Mouse (Mus musculus): ENCODE data around the gene Txnrd2.

The Txnrd2 gene

DNA sequence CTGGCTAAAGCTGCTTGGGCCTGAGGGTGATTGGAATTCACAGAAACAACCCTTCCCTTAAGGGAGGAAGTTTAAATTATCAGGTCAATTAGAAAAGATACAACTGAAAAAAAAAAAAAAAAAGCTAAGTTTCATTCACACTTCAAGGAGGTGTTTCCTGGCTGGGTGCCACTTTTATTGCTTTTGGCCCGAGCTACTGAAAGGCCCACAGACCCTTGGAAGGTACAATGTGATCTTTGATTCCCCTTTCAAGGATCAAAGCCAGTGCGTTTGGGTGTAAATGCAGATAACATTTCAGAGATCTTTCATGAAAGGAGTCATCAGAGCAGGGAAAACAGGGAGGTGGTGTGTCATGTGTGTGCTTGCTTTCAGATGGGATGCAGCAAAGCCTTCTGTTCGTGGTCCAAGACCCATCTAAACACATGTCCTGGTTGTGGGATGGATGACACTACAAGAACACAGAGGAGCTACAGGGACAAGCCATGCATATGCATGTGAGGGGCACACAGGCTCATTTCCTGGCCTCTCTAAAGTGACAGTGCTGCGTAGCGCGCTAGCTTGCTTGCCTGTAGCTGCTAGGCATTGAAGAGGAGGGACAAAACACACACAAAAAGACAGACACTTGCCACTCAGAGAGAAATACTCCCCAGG, 71.8 kb downstream of the Txnrd2 start:
- peak in 1 of 2 experiments; percentile 62 for DNase-seq

DNA sequence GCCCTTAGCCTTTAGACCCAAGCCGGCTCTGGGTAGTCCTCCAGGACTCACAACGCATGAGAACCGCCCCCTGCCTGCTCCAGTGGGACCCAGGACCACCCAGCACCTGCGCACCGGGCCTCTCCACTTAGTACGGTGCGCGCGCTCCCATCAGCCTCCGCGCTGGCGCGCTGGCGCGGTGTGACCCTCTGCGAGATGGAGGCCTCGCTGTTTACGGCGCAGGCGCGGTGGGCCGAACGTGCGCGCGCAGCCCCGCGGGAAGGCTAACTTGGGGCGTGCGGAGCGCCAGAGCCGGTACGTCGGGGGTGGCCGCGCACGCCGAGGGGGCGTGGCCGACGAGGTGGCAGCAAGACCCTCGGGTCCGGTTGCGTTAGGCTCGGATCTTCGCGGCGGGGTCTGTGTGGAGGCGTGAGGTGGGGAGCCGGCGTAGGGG, 72.4 kb downstream of the Txnrd2 start, which contains the start of the genes Gnb1l and Rtl10:
TSS of gene Gnb1l (plus strand) at position 156 of the 433 bp plus-strand sequence.
TSS of gene Rtl10 (plus strand) at position 344 of the 433 bp plus-strand sequence.
- DNase-seq, result peak; percentile 98

DNA sequence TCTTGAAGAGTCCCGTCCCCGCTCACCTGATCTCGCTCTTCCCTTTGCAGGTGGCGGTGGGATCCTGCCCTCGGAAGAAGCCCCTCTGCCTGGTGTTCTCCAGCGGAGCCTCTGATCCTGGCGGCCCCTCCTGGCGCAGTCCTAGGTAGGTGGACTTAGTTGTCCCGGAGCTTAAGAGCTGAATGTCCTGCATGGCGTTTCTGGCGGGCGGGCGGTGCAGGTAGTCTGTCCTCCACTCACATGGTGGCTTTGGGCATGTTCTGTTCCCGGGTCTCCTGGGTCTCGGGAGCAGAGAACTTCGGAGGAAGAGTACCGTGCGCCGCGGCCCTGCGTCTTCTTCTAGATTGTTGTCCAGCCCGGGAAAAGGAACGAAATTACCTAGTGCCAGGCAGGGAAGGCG, 72.8 kb downstream of the Txnrd2 start:
- DNase-seq, result no peak

DNA sequence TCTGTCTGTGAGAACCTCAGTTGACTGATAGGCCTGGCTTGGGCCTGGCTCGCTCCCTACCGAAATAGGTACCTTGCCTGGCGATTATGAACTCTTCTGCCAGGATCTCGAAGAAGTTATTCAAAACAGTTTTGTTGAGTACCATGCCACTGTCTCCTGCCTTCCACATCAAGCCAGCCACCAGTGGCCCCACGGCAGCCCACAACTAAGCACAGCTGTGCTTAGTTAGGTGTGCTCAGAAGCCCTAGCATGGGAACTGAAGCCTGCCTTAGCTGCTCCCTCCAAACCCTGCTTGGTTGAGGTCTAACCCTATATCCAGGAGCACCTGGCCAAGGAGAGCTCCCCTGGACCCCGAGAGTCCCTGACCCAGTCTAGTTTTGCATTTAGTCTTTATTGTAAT, 75.3 kb downstream of the Txnrd2 start:
- no peak for DNase-seq

DNA sequence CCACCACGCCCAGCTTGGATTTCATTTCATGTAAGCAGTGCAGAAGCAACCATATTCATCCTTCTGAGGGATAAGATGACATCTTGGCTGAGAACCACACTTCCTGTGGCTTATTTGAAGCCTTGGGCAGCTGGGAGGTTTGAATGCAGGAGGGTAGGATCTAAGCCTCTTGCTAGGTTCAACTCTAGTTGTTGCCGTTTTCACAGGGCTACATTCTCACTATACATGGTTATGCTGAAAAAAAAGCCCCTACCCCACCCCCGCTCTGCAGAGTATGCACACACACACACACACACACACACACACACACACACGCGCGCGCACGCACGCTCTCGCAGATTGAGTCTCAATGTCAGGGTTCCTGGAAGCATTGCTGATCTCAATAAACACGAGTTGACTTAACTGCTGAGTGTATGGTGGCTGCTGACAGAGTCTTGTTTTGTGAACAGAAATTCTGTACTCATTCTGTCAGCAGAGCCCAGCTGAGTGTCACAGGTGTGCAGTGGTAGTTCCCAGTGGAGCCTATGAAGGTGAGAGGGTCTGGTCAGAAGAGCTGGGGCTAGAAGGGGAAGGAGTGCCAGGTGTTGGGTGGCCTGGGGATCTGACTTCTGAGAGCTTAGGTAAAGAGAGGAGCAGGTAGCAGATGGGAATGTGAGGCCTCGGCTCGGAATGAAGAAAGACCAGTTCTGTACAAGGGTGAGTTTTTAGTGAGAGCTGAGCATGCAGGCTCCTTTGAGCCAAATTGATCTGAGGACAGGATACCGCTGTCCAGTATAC, 77.6 kb downstream of the Txnrd2 start:
- no peak for DNase-seq

DNA sequence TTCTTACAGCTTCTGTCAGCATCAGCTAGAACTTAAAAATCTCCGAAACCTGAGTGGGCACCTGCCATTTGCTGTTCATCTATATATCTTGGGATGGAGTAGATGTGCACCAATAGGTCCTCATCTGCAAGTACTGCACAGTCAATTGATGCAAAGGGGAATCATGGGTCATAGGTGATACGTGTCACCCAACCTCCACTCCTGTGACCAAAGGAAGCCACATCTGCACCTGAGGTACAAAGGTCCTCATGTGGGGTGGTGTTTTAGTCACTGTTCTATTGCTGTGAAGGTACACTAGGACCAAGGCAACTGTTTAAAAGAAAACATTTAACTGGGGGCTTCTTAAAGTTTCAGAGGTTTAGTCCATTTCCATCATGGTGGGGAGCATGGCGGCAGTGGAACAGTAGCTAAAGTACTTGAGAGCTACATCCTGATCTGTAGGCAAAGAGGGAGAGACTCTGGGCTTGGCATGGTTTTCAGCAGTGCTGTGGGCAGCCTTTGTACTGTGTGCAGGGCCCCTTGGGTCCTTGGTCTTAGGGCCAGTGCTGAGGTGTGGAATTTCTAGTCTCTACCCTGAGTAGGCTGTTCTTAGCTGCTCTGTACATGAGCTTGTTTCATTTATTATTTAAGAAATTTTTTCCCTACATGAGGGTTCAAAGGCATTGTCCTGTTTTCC, 80.5 kb downstream of the Txnrd2 start:
- DNase-seq, result no peak

DNA sequence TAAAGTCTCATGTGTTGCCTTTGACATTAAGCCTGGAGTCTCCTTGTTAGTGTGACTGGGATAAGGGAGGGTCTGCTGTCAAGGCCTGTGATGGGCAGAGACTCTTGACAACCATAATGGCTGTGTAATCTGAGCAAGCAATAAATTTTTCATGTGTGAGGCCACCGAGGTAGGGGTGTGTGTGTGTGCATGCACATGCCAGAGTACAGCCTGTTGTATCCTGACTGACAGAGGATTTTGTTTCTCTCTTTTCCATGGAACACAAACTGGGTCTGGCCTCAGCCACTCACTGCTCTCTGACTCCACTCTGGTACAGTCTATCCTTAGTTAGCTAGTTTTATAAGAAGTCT, 81.0 kb downstream of the Txnrd2 start:
- no peak for DNase-seq

DNA sequence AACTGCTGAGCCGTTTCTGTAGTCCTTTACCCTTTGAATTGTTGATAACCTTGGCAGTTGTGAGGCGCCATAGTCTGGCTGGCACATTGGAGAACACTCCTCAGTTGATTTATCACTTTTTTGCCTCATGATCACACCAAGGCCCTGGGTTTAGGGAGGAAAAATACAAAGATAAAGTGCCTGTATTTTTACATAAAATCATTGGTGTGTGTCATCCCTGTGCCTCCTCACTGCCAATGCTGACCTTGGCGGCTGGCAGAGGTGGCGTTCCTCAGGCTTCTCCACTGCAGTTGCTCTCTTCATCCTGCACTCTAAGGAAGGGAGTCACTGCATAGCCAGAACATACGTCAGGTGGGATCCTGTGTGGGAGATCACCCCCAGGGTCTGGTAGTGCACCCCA, 85.6 kb downstream of the Txnrd2 start:
- no peak for DNase-seq

DNA sequence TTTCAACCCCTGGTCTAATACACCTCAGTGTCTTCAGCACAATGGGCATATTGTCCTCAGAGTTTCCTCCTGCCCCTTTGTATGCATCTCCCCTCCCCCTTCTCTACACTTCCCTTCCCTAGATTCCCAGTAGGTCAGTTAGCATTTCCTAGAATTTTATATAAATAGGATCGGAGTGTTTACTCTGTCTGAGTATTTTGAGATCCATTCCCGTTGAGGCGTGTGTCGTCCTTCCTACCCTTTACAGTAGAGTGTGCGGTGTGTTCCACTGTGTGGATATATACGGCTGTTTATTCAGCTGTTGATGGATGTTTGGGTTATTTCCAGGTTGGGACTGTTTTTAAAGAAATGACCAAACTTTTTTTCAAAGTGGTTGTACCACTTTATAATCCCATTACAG, 87.3 kb downstream of the Txnrd2 start:
- no peak for DNase-seq

DNA sequence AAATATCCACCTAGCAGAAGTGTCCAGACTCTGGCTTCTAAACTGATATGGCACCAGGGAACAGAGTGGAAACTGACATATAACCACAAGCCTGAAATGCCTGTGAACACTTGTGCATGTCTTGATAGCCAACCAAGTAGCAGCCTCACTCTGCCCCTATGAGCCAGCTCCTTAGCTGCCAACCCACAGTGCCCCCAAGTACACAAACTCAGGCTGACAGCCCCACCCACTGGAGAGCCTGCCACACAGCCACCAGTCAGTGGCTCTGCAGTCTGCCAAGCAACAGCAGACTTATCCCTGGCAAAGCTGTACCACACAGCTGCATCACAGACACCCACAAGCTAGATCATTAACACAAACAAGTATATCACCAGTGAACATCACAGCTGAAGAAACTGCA, 91.9 kb downstream of the Txnrd2 start:
- peak in 1 of 2 experiments; percentile 43 for DNase-seq

DNA sequence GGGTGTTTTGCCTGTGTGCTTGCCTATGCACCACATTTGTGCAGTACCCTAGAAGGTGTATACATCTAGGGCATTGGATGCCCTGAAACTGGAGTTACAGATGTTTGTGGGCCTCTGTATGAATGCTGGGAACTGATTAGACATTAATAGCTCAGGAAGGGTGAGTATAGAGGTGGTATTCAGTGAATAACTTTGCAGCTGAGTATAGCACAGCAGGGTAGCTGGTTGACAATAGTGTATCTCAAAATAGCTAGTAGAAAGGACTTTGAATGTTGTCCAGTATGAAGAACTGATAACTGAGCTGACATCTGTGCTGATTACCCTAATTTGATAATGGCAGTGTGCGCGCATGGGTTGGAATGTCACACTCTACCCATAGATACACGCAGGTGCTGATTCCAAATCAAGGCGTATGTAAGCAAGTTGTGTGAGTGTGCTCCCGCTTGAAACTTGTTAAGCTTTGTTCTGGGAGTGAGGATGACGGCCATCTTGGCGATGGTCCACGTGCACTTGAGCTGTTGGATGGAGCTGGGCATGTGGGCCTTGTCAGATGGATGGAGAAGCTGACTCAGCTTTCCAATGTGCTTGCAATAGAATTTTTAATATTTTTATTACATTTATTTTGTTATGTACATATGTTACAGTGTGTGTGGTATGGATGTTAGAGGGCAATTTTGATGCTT, 97.5 kb downstream of the Txnrd2 start:
- DNase-seq, result no peak

DNA sequence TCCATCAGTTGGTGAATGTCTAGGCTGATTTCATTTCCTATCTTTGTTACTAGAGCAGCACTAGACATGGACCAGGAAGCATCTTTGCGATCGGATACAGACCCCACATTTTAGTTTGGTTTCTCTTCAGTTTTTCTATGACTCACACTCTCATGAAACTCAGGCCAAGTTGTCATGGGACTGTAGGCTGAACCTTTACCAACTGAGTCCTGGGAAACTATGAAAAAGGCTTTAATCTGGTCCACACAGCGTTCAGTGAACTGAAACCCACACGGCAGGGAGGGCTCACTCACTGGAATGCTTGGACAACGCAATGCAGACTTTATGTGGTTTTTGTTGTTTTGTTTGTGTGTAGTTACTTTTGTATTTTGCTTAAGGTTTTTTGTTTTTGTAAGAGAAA, 102.5 kb downstream of the Txnrd2 start:
- no peak for DNase-seq

Measured in cerebellum, postnatal 14 days (tissue).